Mouse (Mus musculus): ENCODE data around the gene Cd2. TPM values are rescaled to one million over a fixed set of nuclear protein-coding genes. Genes with fewer than 3 reads are reported as not detected.

The Cd2 gene
- total and polyA plus RNA-seq, 2 experiments from 2014 or later = 0.22 TPM; not detected in 1

DNA sequence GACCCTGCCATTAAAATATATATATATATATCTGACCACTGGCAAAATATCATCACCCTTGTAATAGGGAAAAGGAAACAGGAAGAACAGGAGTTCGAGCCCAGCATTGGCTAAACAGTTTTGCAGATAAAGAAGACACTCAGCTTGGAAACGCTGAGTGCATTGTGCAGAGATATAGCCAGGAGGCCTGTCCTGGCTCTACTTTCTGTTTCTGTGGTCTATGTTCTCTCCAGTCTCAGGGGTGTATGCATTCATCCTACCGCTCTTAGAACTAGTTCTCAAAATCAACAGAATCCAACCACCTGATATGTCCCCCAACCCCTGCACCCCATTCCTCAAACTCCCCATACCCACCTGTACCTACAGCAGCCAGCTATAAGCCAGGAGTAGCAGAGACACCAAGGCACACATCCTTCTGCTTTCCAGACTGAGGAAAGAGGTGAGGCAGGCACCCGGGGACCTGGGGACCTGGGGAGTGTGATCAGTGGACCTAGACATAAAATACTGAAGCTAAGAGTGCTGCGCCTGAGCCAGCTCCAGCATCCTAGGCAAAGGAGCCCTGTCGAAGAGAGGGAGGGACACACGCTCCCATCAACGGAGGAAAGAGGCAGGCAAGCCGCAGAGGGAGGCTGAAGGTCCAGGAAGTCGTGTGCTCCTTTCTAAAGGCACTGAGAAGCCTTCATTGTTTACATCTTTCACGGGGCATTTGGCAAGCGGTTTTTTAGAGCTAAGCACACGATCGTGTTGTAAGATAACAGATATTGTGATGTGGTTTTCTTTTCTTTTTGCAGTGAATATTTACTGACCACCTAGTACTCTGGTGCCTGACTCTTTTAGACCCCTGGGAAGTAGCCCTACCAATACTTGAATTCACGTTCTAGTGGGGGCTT, 8.4 kb upstream of the Cd2 start:
- Histone ChIP-seq H3K9me3 (ENCODE audit: low read length) (no peaks in the 10 kb centered on the region), H3K27ac (ENCODE audit: low read depth, low read length) (no peak overlapping the region), H3K4me2 (ENCODE audit: low read depth, low read length, poor library complexity, severe bottlenecking) (no peak overlapping the region), H3K4me1 (ENCODE audit: insufficient read depth, low read length) (0 out of 2 replicates have a peak, but pooled peaks cover 6% of the 10 kb centered on the region), H3K4me3 (ENCODE audit: low read depth, low read length) (no peak overlapping the region), H3K36me3 (ENCODE audit: insufficient read depth, low read length) (no peaks in the 10 kb centered on the region), H3K27me3 (ENCODE audit: insufficient read depth, low read length) (no peaks in the 10 kb centered on the region), H3K9ac (replicated peaks; ENCODE audit: low read length, poor library complexity, severe bottlenecking) (no peak overlapping the region; the same call in 1 of the 2 replicates)
- ATAC-seq (ENCODE audit: low FRiP score) = no peak
- TF ChIP-seq CTCF (IDR thresholded peaks at IDR 0.05) = no peak
- 59% methylated on average over 15 of the region's 15 CpGs for WGBS
- no peak for DNase-seq (ENCODE audit: low spot score)

DNA sequence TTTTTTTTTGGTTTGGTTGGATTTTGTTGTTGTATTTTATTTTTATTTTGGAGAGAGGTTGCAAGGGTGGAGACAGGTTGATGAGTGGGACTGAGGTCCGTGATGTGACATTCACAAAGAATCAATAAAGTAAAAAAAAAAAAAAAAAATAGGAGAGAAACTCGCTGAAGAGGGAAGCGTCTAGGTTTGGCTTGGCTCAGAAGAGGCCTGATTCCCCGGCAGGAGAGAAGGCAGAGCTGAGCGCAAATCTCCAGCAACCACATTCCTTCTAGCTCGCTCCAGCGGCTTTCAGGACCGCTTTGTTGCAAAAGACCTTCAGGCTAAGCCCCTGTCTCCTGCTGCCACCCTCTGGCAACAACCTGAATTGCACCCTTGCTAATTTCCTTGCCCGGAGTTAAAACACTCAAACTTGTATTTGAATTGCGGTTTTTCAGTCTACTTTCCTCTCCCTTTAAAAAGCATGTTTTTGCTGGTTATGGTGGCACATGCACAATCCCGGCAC, 7.7 kb upstream of the Cd2 start:
- no peak for ATAC-seq (ENCODE audit: low FRiP score)
- 5% methylated on average over 11 of the region's 11 CpGs for WGBS
- no peak overlapping the region for H3K4me2 ChIP-seq (ENCODE audit: low read depth, low read length, poor library complexity, severe bottlenecking)
- H3K36me3 ChIP-seq (ENCODE audit: insufficient read depth, low read length) = no peaks in the 10 kb centered on the region
- H3K27me3 ChIP-seq (ENCODE audit: insufficient read depth, low read length) = no peaks in the 10 kb centered on the region
- H3K9ac ChIP-seq (replicated peaks; ENCODE audit: low read length, poor library complexity, severe bottlenecking) = no peak overlapping the region
- no peak overlapping the region for H3K4me3 ChIP-seq (ENCODE audit: low read depth, low read length)
- peak; percentile 97 for TF ChIP-seq CTCF (IDR thresholded peaks at IDR 0.05)
- no peak overlapping the region for H3K27ac ChIP-seq (ENCODE audit: low read depth, low read length)
- peak; percentile 92 for DNase-seq (ENCODE audit: low spot score)
- H3K4me1 ChIP-seq (ENCODE audit: insufficient read depth, low read length) = 0 out of 2 replicates have a peak, but pooled peaks cover 6% of the 10 kb centered on the region
- no peaks in the 10 kb centered on the region for H3K9me3 ChIP-seq (ENCODE audit: low read length)

GRCm38 (mm10) chr3:101294487-101295365, 7.0 kb upstream of the Cd2 start:
- Histone ChIP-seq H3K4me2 (ENCODE audit: low read depth, low read length, poor library complexity, severe bottlenecking) (no peak overlapping the region), H3K9me3 (ENCODE audit: low read length) (no peaks in the 10 kb centered on the region), H3K4me3 (ENCODE audit: low read depth, low read length) (no peak overlapping the region), H3K4me1 (ENCODE audit: insufficient read depth, low read length) (no peaks in the 10 kb centered on the region), H3K36me3 (ENCODE audit: insufficient read depth, low read length) (no peaks in the 10 kb centered on the region), H3K27me3 (ENCODE audit: insufficient read depth, low read length) (no peaks in the 10 kb centered on the region), H3K9ac (replicated peaks; ENCODE audit: low read length, poor library complexity, severe bottlenecking) (no peak overlapping the region), H3K27ac (ENCODE audit: low read depth, low read length) (no peak overlapping the region)
- WGBS = 78% methylated on average over 10 of the region's 10 CpGs
- DNase-seq (ENCODE audit: low spot score) = peak; percentile 9
- TF ChIP-seq CTCF (IDR thresholded peaks at IDR 0.05) = no peak
- ATAC-seq (ENCODE audit: low FRiP score) = no peak

GRCm38 (mm10) chr3:101293571-101294135, 5.9 kb upstream of the Cd2 start:
- H3K4me3 ChIP-seq (ENCODE audit: low read depth, low read length) = no peak overlapping the region
- H3K4me1 ChIP-seq (ENCODE audit: insufficient read depth, low read length) = no peaks in the 10 kb centered on the region
- WGBS = 84% methylated on average over 8 of the region's 8 CpGs
- no peak overlapping the region for H3K9ac ChIP-seq (replicated peaks; ENCODE audit: low read length, poor library complexity, severe bottlenecking)
- H3K27me3 ChIP-seq (ENCODE audit: insufficient read depth, low read length) = no peaks in the 10 kb centered on the region
- TF ChIP-seq CTCF (IDR thresholded peaks at IDR 0.05) = no peak
- H3K4me2 ChIP-seq (ENCODE audit: low read depth, low read length, poor library complexity, severe bottlenecking) = no peak overlapping the region
- H3K36me3 ChIP-seq (ENCODE audit: insufficient read depth, low read length) = no peaks in the 10 kb centered on the region
- DNase-seq (ENCODE audit: low spot score) (no peak), ATAC-seq (ENCODE audit: low FRiP score) (no peak)
- no peak overlapping the region for H3K27ac ChIP-seq (ENCODE audit: low read depth, low read length)
- no peaks in the 10 kb centered on the region for H3K9me3 ChIP-seq (ENCODE audit: low read length)

- 93% methylated on average over 5 of the region's 5 CpGs for WGBS
These were observed 4.9 kb upstream of the Cd2 start for GRCm38 (mm10) chr3:101292611-101293010.

More at GRCm38 (mm10) chr3:101292611-101293010, 4.9 kb upstream of the Cd2 start:
- H3K9me3 ChIP-seq (ENCODE audit: low read length) = no peaks in the 10 kb centered on the region
- no peaks in the 10 kb centered on the region for H3K4me1 ChIP-seq (ENCODE audit: insufficient read depth, low read length)
- DNase-seq (ENCODE audit: low spot score) (no peak), ATAC-seq (ENCODE audit: low FRiP score) (no peak)
- H3K27ac ChIP-seq (ENCODE audit: low read depth, low read length) = no peak overlapping the region
- no peak for TF ChIP-seq CTCF (IDR thresholded peaks at IDR 0.05)
- no peak overlapping the region for H3K9ac ChIP-seq (replicated peaks; ENCODE audit: low read length, poor library complexity, severe bottlenecking)
- no peaks in the 10 kb centered on the region for H3K27me3 ChIP-seq (ENCODE audit: insufficient read depth, low read length)
- H3K36me3 ChIP-seq (ENCODE audit: insufficient read depth, low read length) = no peaks in the 10 kb centered on the region
- no peak overlapping the region for H3K4me3 ChIP-seq (ENCODE audit: low read depth, low read length)
- no peak overlapping the region for H3K4me2 ChIP-seq (ENCODE audit: low read depth, low read length, poor library complexity, severe bottlenecking)
